Mouse (Mus musculus) kidney, embryonic 16.5 days (tissue): ENCODE measurements around the gene Smoc1. TPM values are rescaled to one million over a fixed set of nuclear protein-coding genes. Genes with fewer than 3 reads are reported as not detected.

ENCODE experiments used
- microRNA-seq: library from miRNA; unstranded; fragments of <30 nt; microRNA quantifications from one replicate; pipeline ENCODE4, GENCODE M21; 2016
- polyA plus RNA-seq: library from polyadenylated mRNA; unstranded; fragments of >200 nt; fragmentation: Nextera tagmentation; extraction: Ambion mirVana; gene quantifications from 2 replicates; pipeline ENCODE4 v1.2.1, GENCODE M21; 2015

Smoc1 gene
- polyA plus RNA-seq, 1 experiment from 2014 or later = 2.1 TPM

Small RNAs within 50 kb of the gene (microRNA-seq; reads per million reads assigned to microRNA genes)
- gene Mir3067 = 0.95 reads per million

Other genes starting within 250 kb of the Smoc1 start
- 17.1 and 19.5 TPM in 2 replicates for gene Susd6, start 236.3 kb upstream of the Smoc1 start, polyA plus RNA-seq
- 513 and 576 TPM in 2 replicates for gene Srsf5, start 81.3 kb upstream of the Smoc1 start, polyA plus RNA-seq
- gene Slc10a1, start 58.1 kb upstream of the Smoc1 start, polyA plus RNA-seq = 0.82 and 1.2 TPM in 2 replicates